Mouse (Mus musculus) heart, postnatal 0 days (tissue): ENCODE data around the gene Syn3. TPM values are rescaled to one million over a fixed set of nuclear protein-coding genes. Genes with fewer than 3 reads are reported as not detected.

Source experiments
- ATAC-seq: fragments of 200-750 bp; cut with Nextera tagmentation; 2 replicates; pipeline ENCODE4 v1.8.0; 2017; ENCODE audit warnings: low read depth, moderate number of reproducible peaks, moderate library complexity; ENCODE audit not compliant: insufficient read depth
- DNase-seq: peaks from one replicate; pipeline ENCODE4 v3.0.0-alpha.2; 2016; ENCODE audit warnings: low spot score
- H3K27ac ChIP-seq: fragments of 300-500 bp; sonication (generic); 2 replicates; pipeline ENCODE4 v1.5.1; 2014; ENCODE audit warnings: low read depth, mild to moderate bottlenecking
- H3K27me3 ChIP-seq: fragments of 300-500 bp; sonication (generic); 2 replicates; pipeline ENCODE4 v1.6.1; 2014; ENCODE audit warnings: low read length, mixed read lengths; ENCODE audit not compliant: control insufficient read depth, insufficient read depth
- H3K36me3 ChIP-seq: fragments of 300-500 bp; sonication (generic); replicated peaks from 2 replicates; pipeline ENCODE4 v1.6.1; 2014; ENCODE audit warnings: low read length, mixed read lengths; ENCODE audit not compliant: control insufficient read depth, insufficient read depth
- H3K4me1 ChIP-seq: fragments of 300-500 bp; sonication (generic); 2 replicates; pipeline ENCODE4 v1.6.1; 2014; ENCODE audit warnings: antibody characterized with exemption; ENCODE audit not compliant: control insufficient read depth, insufficient read depth
- H3K4me2 ChIP-seq: fragments of 300-500 bp; sonication (generic); 2 replicates; pipeline ENCODE4 v1.6.1; 2014; ENCODE audit warnings: low read depth, mild to moderate bottlenecking, low read length, moderate library complexity
- H3K4me3 ChIP-seq: fragments of 300-500 bp; sonication (generic); 2 replicates; pipeline ENCODE4 v1.5.1; 2014; ENCODE audit warnings: low read depth, low read length
- H3K9ac ChIP-seq: fragments of 300-500 bp; sonication (generic); replicated peaks from 2 replicates; pipeline ENCODE4 v1.6.1; 2014; ENCODE audit warnings: low read depth, low read length, mixed read lengths
- H3K9me3 ChIP-seq: fragments of 300-500 bp; sonication (generic); replicated peaks from 2 replicates; pipeline ENCODE4 v1.6.1; 2016; ENCODE audit warnings: low read length; ENCODE audit not compliant: control insufficient read depth
- CTCF ChIP-seq: IDR thresholded peaks from 2 replicates; pipeline ENCODE4 v1.5.1; 2016; ENCODE audit warnings: antibody characterized with exemption, control low read depth, low read depth
- EP300 ChIP-seq: IDR thresholded peaks from 2 replicates; pipeline ENCODE4 v1.6.1; 2016; ENCODE audit warnings: antibody characterized with exemption, low read depth
- WGBS: fragments of 180-500 bp; shearing (Covaris S2); extraction: QIAGEN DNeasy Blood & Tissue Kit; methylation state at CpG from one replicate; pipeline ENCODE4 v1.1.7; 2014; 5-methylcytosine and 5-hydroxymethylcytosine counted together
- polyA plus RNA-seq: library from polyadenylated mRNA; unstranded; fragments of >200 nt; fragmentation: Nextera tagmentation; extraction: Ambion mirVana; gene quantifications from 2 replicates; pipeline ENCODE4 v1.2.1, GENCODE M21; 2015
- total RNA-seq: library from RNA; depleted of rRNA; stranded (reverse); fragments of >200 nt; gene quantifications from 2 replicates; pipeline ENCODE4 v1.2.3, GENCODE M21; 2014; ENCODE audit warnings: low replicate concordance

Gene Syn3
- total and polyA plus RNA-seq, 2 experiments from 2014 or later = 0.48 TPM; not detected in 1

- no peak for TF ChIP-seq EP300
- no peak for TF ChIP-seq CTCF
- H3K36me3 ChIP-seq = no peaks in the 10 kb centered on the region
- no peaks in the 10 kb centered on the region for H3K4me1 ChIP-seq
- no peak overlapping the region for H3K9ac ChIP-seq
- DNase-seq = no peak
- no peaks in the 10 kb centered on the region for H3K27me3 ChIP-seq
- no peak overlapping the region for H3K4me2 ChIP-seq
- no peaks in the 10 kb centered on the region for H3K9me3 ChIP-seq
- ATAC-seq = no peak
- H3K4me3 ChIP-seq = no peak overlapping the region
- WGBS = 73% methylated on average over 2 of the region's 2 CpGs
- no peak overlapping the region for H3K27ac ChIP-seq
These were observed 100.4 kb downstream of the Syn3 start for GRCm38 (mm10) chr10:86398347-86398720.

GRCm38 (mm10) chr10:86397577-86398346 is 100.9 kb downstream of the Syn3 start:
- H3K36me3 ChIP-seq = no peaks in the 10 kb centered on the region
- 56% methylated on average over 4 of the region's 4 CpGs for WGBS
- no peaks in the 10 kb centered on the region for H3K9me3 ChIP-seq
- no peak overlapping the region for H3K4me3 ChIP-seq
- peak; percentile 8 for DNase-seq
- H3K9ac ChIP-seq = no peak overlapping the region
- no peak overlapping the region for H3K27ac ChIP-seq
- TF ChIP-seq CTCF (no peak), EP300 (no peak)
- no peaks in the 10 kb centered on the region for H3K27me3 ChIP-seq
- peak; percentile 71 for ATAC-seq
- H3K4me2 ChIP-seq = no peak overlapping the region
- no peaks in the 10 kb centered on the region for H3K4me1 ChIP-seq

- no peak for ATAC-seq
These were observed 106.3 kb downstream of the Syn3 start for GRCm38 (mm10) chr10:86392399-86392798.

GRCm38 (mm10) chr10:86389913-86390312 is 108.8 kb downstream of the Syn3 start:
- H3K9me3 ChIP-seq = no peaks in the 10 kb centered on the region
- ATAC-seq = no peak
- no peak overlapping the region for H3K27ac ChIP-seq
- no peak overlapping the region for H3K9ac ChIP-seq
- no peaks in the 10 kb centered on the region for H3K36me3 ChIP-seq
- no peak for TF ChIP-seq CTCF
- TF ChIP-seq EP300 = no peak
- H3K4me2 ChIP-seq = no peak overlapping the region
- H3K4me1 ChIP-seq = 0 out of 2 replicates have a peak, but pooled peaks cover 9% of the 10 kb centered on the region
- H3K4me3 ChIP-seq = no peak overlapping the region
- 72% methylated on average over 2 of the region's 2 CpGs for WGBS
- no peaks in the 10 kb centered on the region for H3K27me3 ChIP-seq
- DNase-seq = no peak

More at GRCm38 (mm10) chr10:86392399-86392798, 106.3 kb downstream of the Syn3 start:
- TF ChIP-seq CTCF (no peak), EP300 (no peak)
- Histone ChIP-seq H3K4me3 (no peak overlapping the region), H3K4me1 (0 out of 2 replicates have a peak, but pooled peaks cover 9% of the 10 kb centered on the region), H3K9ac (no peak overlapping the region), H3K4me2 (no peak overlapping the region), H3K27me3 (no peaks in the 10 kb centered on the region), H3K9me3 (no peaks in the 10 kb centered on the region), H3K27ac (no peak overlapping the region), H3K36me3 (no peaks in the 10 kb centered on the region)
- no peak for DNase-seq
- 75% methylated on average over 3 of the region's 3 CpGs for WGBS

GRCm38 (mm10) chr10:86389357-86389756 is 109.3 kb downstream of the Syn3 start:
- Histone ChIP-seq H3K27me3 (no peaks in the 10 kb centered on the region), H3K4me1 (0 out of 2 replicates have a peak, but pooled peaks cover 9% of the 10 kb centered on the region), H3K9ac (no peak overlapping the region), H3K9me3 (no peaks in the 10 kb centered on the region), H3K27ac (no peak overlapping the region), H3K4me2 (no peak overlapping the region), H3K36me3 (no peaks in the 10 kb centered on the region), H3K4me3 (no peak overlapping the region)
- ATAC-seq (no peak), DNase-seq (no peak)
- 85% methylated on average over 3 of the region's 3 CpGs for WGBS
- no peak for TF ChIP-seq CTCF
- no peak for TF ChIP-seq EP300

- Histone ChIP-seq H3K27ac (no peak overlapping the region), H3K4me3 (no peak overlapping the region), H3K9me3 (no peaks in the 10 kb centered on the region), H3K4me2 (no peak overlapping the region), H3K36me3 (no peaks in the 10 kb centered on the region), H3K9ac (no peak overlapping the region), H3K27me3 (no peaks in the 10 kb centered on the region), H3K4me1 (0 out of 2 replicates have a peak, but pooled peaks cover 9% of the 10 kb centered on the region)
- no peak for ATAC-seq
- WGBS = 75% methylated on average over 6 of the region's 6 CpGs
- TF ChIP-seq CTCF (no peak), EP300 (no peak)
- DNase-seq = no peak
These were observed 109.9 kb downstream of the Syn3 start for GRCm38 (mm10) chr10:86388803-86389202.
